Mouse (Mus musculus) lung, postnatal 0 days (tissue): ENCODE data around the gene Zfp746.

Experiments used
- CTCF ChIP-seq: IDR thresholded peaks from 2 replicates; pipeline ENCODE4 v1.5.1; 2016; ENCODE audit warnings: antibody characterized with exemption, mild to moderate bottlenecking
- EP300 ChIP-seq: IDR thresholded peaks from 2 replicates; pipeline ENCODE4 v1.6.1; 2016; ENCODE audit warnings: antibody characterized with exemption, mild to moderate bottlenecking, control low read depth

DNA sequence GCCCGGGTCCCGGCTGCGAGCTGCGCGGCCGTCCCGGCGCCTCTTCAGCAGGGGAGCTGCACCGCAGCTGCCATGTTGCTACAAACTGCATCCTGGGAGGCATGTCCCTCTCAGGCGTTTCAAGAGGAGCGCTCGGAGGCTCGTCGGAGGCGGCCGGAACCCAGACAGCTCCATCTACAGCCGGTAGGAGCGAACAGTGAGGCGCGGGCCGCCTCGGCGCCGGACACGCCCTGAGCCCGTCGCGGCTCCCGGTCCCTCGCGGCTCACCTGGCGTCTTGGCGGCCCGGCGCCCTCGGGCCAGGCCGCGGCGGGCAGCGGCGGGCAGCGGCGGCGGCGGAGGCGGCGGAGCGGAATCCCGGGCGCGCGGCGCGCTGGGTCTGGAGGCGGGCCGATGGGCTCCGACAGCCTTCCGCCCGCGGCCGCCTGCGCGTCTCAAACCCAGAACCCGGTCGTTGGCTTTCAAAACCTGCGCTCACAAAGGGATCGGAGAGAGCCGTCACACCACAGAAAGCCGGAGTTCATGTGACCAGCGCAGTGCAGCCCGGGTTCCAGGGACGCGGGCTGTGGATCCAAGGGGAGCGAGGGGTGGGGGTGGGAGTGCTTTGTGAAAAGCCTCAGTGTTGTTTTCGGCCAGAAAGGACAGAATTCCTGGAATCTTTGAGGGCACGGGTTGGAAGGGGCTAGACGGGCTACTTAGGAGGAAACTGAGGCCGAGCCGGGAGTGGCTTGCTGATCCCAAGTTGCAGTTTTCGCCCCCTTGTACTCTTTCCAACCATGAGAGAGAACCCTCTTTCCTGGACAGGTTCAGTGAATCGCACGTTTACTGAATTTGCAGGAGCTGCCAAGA, 37.7 kb downstream of the Zfp746 start, which contains the start of gene Zfp777:
- TF ChIP-seq CTCF (peak; percentile 72), EP300 (no peak)
